Mouse (Mus musculus): ENCODE measurements around the gene Dnajb8.
A peak's percentile ranks its signal among the peaks of the same experiment; 100 is the strongest.

The Dnajb8 gene

DNA sequence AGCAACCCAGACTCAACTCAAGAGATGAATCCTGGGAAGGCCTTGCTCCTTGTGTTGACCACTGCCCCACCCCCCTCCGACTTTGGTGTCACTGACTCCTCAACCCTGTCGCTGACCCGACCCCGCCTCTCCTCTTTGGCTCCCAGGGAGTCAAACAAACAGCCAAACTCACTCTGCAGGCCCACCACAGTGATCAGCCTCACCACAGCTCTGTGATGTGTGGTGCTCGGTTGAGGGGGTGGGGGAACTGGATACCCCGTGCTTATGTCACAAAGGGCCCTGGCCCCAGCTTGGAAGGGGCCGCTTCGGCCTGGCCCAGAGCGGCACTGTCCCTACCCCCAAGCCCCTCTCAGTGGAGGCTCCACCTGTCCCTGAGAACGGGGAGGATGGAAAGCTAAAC lies at the start of gene Dnajb8:
Gene Dnajb8 (plus strand): TSS at position 301 of the 400 bp plus-strand sequence.
- DNase-seq (ENCODE audit: low spot score in 2 of 2): no peak

DNA sequence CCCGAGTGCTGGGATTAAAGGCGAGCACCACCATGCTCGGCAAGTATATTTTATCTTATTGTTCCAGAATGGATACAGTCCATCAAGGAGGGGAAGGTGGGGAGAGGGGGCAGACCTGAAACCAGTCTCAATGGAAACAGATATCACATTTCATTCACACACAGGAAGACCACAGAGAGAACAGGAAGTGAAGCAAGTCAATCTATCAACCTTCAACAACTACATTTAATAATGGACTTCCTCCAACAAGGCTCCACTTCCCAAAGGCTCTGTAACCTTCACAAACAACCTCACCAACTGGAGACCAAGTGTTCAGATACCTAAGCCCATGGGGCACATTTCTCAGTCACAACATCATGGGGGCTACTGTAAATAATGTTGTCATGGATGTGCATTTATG lies 47.9 kb upstream of the Dnajb8 start:
- no peak for DNase-seq (ENCODE audit: low spot score in 2 of 2)

DNA sequence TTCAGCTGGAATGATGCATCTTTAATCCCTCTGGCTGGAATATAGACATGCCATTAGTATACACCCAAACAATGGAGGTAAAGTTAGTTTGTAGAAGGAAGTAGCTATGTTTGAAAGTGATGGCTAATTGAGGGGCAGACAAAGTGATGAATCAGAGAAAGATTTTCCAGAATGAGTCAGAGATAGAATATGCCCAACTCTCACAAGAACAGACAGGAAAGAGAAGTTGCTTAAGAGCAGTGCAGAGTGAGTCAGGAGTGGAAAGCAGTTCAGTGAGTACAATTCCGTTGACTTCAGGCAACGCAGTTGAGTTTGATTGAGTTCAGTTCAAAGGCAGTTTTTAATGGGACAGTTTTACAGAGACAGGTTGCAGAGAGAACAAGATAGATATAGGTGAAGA lies 47.4 kb upstream of the Dnajb8 start:
- no peak for DNase-seq (ENCODE audit: low spot score in 2 of 2)

DNA sequence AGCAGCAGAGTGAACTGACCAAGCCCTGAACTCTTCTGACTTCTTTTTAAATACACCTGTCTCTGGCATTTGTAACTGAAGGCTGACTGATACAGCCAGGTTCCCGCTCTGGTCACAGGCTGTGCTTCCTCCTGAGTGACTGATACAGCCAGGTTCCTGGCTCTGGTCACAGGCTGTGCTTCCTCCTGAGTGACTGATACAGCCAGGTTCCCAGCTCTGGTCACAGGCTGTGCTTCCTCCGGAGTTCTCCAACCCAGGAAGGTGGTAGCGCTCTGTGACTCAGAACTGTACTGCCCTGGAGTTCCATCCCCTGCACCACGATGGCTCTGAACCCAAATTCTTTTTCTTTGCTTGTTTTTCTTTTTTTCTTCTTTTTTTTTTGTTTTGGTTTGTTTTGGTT lies 37.4 kb upstream of the Dnajb8 start:
- no peak for DNase-seq (ENCODE audit: low spot score in 2 of 2)

DNA sequence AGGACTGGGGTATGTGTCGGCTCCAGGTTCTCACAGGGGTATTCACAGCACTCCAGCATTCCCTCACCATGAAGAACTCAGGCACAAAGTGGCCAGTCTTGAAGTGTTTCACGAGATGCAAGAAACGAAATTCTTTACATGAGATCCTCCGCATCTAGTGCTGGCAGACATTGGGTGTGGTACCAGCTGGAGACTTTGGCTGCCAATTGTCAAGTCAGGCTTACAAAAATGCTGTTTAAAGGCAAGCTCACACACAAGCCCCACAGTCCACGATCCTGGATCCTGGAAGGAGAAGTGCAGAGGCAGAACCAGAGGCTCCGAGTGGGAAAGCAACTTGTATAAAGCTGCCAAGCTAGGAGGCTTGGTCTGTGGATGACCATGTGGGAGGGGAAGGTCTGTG lies 33.9 kb upstream of the Dnajb8 start:
- peak in 1 of 2 experiments; percentile 62 for DNase-seq (ENCODE audit: low spot score in 2 of 2)

DNA sequence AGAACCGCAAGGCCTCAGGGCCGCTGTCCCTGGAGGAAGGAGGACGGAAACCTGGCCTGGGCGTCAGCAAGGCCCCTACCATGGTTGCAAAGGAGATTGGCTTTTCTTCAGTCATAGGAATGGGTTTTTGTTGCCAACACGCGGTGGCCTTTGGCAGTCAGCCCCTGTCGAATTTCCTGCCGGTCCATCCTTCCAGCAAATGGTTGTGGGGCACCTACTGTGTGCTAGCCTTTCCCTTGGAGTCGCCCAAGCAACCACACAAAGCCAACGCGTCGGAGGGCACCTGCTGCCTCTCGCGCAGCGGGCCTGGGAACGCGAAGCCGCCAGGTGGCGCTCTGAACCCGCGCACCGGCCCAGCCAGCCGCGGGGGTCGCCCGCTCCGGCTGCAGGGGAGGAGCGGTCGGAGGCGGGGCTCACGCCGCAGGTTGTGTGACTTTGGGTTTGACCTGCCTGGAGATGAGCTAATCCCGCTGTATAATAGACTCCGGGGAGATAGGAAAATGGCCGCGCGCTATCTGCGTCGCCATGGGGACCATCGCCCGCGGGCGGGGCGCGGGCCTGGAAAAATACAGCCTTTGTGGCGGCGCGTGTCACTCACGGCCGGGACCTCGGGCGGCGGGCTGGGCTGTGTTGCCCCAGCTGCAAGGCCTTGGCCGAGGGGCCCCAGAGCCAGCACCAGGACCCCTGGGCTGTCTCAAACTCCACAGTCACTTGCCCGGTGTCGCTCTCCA lies 32.6 kb upstream of the Dnajb8 start:
- DNase-seq (ENCODE audit: low spot score in 2 of 2): peak; percentile 30 to 62

DNA sequence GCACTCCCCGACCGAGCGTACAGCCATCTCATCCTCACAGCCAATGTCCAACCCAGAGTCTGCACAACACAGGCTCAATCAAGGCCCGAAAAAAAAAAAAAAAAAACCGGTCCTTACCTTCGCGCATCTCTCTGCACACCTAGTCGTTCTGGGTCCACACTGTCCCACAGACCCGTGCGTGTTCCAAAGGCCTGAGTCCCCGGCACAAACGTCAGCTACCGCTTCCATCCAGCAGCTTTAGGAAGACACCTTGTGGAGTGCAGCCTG lies 32.1 kb upstream of the Dnajb8 start:
- no peak for DNase-seq (ENCODE audit: low spot score in 2 of 2)

DNA sequence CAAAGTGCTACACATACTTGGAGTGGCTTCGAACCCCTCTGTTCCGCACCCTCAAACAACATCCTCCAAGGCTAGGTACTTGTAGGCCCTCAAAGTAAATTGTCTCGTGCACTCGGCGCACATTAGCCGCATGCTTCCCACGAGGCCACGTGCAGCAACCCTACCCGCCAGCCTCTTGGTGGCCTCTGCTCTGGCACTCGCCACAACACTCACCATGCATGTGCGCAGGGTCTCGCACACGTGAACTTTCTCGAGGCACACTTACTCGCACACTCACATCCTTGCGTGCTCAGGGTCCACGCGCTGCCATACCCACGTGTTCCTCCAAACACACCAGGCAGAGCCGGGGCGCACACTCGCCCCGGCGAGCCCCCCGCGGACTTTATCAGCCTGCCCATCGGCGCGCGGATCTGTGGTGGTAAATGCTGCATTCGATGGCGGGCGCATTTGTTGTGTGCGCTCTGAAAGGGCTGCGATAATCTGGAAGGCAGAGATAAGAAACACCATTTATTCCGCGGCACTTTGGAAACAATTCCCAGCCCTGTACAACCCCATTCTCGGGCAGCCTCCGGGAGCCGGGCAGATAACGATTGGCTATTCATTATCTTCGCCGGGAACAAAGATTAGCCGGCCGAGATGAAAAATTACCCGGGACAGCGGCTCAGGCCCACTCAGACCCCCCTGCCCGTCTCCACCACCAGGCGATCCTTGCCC lies 31.6 kb upstream of the Dnajb8 start:
- no peak for DNase-seq (ENCODE audit: low spot score in 2 of 2)

DNA sequence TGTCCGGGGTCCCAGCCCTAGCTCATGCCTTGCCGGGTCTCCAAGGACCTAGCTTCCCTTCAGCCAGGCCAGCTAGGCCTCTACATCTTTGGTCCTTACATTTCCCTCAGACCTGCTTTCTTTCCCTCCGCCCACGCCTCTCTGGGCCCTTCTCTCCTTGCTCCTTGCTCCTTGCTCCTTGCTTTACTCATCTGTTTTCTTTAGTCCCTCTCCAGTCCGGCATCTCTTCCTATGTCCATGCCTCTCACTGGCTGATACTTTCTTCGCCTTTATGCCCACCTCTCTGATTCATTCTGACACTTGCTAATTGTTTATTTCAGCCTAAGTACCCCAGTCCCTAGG lies 31.1 kb upstream of the Dnajb8 start:
- DNase-seq (ENCODE audit: low spot score in 2 of 2): no peak

DNA sequence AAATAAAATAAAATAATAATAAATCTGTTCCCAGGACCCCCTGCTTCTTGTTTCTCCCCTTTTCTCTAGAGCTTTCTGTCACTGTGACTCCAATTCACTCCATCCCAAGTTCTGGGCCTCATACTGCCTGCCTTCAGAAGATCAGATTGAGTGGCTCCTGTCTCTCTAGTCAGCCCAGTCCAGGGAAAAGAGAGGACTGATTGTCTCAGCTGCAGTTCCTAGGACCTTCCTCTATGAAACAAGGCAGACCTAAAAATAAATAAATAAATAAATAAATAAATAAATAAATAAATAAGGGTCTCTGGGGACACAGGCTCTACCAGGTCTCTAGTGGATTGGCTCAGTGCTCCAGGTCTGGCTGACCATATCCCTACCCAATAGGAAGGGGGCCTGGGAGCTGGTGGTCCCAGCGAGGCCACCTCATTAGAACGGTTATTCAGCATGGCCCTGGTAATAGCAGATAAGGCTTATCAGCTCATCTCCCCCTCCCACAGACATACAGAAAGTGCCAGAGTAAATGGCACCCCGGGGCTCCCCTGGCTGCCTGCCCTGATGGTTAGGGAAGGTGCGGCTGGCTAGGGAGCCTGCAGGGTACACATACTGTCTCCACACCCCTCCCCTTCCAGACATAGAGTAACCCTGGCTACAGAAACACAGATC lies 30.5 kb upstream of the Dnajb8 start:
- no peak for DNase-seq (ENCODE audit: low spot score in 2 of 2)

DNA sequence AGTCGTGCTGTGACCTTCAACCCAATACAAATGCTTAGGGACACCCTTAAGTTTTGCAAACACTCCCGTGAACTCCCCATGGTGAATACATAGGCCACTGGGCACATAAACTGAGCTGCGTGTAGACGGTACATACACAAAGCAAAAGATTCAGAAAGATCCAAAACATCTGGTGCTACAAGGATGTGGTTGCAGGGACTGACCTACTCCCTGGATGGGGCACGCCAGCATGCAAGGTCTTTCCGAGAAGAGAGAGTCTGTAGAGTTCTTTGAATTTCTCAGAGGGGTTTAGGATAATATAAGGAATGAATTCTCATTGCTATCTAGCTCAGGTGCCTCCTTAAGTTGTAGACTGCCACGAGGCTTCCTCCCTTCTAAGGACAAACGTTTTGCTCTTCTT lies 29.3 kb upstream of the Dnajb8 start:
- no peak for DNase-seq (ENCODE audit: low spot score in 2 of 2)

DNA sequence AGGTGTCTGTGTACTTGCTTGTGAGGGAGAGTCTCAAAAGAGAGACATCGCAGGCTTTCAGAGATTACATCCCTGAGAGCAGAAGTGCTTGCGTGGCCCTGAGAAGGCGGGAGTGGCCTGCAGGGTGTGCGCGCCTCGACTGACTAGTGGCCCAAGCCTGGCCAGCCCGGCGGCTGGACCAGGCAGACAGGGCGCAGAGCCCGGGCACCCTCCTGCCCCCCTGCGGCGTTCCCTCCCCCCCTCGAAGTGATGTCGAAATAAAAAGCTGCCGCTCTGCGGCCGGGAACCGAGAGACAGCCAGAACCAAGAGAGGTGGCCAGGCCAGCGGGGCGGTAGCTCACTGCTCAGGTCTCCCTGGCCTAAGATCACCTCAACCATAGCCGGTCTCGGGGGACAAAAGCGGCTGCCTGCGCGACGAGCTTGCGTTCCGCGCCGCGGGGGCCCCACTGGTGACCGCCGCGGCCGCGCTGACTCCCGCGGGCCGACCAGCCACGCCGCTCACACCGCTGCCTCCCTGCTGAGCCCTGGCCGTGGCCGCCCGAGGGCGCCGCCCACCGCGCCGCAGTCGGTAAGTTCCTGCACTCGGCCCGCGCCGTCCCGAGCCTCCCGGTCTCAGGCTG lies 28.5 kb upstream of the Dnajb8 start, which contains the start of gene Gata2:
Gene Gata2 (plus strand): TSS at position 459 of the 620 bp plus-strand sequence.
- no peak for DNase-seq (ENCODE audit: low spot score in 2 of 2)

DNA sequence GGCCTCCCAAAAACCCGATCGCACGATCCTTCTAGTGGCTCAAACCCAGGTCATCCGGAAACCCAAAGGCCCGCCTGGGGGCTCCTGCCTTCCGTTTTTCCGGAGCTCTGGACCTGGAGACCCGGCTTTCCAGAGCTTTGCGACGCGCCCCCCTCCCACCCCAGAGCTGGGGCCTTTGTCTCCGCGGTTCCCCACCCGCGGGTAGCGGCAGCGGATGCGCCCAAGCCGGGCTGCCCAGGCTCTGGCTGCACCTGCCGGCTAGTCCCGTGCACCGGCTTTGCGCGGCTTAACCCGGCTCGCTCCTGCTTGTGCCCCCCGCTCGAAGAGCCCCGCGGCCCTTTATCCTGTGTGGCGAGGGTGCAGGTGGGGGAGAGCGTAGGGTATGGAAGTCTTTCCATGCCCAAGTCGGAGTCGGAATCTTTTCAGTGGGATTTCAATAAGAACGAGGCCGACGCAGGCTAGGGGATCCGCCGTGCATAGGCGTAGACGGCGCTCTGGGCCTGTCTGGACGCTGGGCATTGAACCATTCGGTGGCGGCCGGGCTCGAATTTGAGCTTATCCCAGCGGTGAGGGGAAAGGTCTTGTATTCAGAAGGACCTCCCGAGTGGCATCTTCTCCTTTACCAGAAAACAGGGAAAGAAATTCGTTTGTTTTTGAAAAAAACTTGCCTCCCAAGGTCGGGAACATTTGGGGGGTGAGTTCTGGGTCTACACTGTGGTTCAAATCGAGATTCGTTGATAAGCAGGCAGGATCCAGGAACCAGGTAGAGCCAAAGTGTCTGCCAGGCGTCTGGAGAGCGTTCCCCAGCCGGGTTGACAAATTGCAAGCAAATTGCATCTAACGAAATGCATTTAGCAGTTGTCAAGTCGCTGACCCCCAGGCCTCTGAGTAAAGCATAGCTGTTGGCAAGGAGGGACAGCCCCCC lies 27.8 kb upstream of the Dnajb8 start:
- no peak for DNase-seq (ENCODE audit: low spot score in 2 of 2)

DNA sequence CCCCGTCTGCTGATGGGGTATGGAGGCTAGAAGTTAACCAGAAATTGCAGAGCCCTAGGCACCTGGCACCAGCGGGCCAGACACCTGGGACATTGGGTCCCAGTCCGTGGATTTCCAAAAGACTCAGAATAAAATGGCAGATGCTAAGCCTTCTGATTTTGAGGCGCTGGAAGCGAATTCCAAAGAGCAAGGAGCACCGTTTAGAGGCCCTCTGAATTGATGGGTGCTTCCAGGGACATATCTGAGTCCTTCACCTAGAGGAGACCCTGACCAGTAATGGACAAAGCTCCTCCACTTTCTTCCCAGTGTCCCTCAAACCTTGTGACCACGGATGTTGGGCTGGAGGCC lies 27.1 kb upstream of the Dnajb8 start:
- no peak for DNase-seq (ENCODE audit: low spot score in 2 of 2)

DNA sequence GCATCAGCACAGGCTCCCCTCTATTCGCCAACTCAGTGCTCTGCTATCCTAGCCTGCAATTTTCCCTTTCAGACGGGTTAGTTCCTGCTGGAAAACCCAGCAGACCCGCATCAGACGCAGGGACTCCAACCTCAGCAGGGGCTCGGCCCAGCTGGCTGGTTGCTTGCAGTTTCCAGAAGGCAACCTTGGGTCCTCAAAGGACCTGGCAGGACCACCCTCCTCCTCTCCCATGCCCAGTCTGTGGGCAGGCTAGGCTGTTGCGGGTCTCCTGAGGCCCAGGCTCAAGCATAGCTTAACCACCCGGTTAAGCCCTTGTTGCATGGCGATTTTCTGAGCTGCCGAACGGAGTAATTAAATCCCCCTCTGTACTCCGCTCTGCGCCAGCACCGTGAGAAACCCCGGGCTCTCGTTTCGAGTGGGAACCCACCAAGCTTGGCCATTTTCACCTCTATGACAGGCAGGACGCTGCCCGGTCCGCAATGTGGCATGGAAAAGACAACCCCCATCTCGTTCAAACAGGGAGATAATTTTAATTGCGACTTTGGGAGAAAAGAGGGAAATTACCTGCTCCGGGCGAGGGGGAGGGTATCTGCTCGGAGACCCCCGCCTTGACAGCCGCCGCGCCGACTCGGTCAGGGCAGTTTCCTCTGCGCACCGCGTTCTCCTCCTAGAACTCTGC lies 25.9 kb upstream of the Dnajb8 start:
- no peak for DNase-seq (ENCODE audit: low spot score in 2 of 2)

DNA sequence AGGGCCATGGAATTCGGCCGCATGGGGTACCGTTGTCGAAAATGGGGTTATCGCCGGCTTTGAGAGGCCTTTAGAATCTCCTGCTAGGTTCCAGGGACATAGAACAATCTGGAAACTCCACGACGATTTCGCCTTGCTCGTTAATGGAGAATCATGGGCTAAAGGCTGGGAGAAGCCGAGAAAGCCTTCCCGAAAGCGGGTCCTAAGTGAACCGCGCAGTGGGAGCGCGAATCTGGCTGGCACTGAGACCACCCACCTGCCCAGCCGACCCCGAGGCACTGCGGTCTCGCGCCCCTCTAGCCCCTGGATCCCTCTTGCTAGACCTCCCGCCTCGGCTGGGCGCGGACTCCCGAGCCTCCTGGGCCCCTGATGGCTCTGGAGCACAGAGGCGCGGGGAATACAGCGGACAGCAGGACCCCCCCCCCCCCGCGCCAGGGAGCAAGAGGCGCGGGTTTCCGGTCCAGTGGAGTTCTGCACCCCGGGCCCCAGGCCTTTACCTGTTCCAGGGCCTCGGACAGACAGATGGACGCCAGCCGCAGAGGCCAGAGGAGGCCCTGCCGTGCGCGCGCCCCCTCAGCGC lies 25.2 kb upstream of the Dnajb8 start:
- no peak for DNase-seq (ENCODE audit: low spot score in 2 of 2)

DNA sequence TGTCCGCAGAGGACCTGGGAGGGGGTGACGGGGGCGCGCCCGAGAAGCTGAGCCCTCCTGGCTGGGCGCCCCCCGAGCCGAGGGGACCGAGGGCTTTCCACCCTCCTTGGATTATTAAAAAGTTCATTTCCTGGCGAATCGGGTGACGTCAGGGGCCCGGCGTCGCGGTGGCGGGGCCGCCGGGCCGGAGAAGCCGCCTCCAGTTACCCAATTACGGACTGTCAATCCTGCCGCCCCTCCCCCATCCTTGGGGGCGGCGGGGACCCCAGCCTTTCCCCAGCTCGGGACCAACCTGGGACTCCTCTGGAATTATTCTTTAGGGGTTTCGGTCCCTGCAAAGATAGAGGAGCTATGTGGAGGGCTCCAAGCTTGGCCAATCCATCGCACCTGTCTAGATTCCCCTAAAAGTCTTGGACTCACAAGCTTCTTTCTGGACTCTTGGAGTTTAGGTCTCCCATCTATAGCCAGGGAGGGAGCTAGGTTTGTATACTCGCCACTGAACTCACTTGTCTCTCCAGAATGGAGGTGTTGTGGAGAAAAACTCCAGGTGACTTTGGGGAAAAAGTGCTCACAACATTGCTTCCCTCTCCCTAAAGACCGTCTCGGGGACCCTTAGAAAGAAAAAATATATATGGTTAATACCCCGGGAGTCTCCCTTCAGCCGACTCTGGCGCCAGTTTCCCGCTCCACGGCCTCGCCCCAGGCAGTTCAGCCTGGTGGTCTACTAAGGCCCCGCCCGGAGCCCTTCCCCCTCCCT lies 24.6 kb upstream of the Dnajb8 start:
- DNase-seq (ENCODE audit: low spot score in 2 of 2): no peak

DNA sequence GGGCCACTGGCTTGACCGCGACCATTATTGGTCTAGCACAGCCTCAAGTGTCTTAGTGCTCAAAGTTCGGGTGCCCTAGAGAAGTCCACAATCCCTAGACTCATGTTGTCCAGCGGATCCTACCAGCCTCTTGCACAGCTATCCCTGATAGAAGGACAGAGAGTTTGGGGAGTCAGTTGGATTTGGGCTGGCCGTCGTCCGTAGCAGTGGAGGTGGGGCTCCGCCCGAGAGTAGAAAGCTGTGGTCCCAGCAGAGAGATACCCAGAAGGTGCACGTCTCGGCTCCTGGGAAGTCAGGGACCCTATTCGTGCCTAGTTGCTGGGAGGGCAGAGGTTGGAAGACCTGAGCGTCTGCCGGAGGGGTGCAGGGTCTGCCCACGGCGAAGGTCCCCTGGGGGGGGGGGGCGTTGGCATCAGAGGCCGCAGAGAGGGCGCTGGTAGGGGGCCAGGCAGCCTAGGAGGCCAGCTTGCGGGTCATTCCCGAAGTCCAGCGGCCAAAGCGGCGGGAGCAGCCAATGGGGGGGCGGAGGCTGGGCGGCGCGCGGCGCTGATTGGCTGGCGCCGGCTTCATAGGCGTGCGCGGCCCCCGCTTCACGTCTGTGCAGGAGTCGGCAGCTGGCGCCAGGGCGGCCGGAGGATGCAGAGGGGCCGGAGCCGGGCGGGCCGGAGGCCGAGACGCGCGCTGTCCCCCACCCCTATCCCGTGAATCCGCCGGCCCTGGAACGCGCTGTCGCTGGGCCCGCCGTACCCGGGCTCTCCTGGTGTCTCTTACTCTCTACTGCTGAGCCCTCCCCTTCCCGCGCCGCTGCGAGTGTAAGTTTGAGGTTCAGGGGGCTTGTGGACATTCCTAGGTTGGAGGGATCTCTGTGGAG lies 23.8 kb upstream of the Dnajb8 start:
- DNase-seq (ENCODE audit: low spot score in 2 of 2): no peak
